Mouse (Mus musculus) v-Abl transformed pro-B cells (cell line): ENCODE measurements around the gene Cnfn.

ENCODE experiments used
- in situ Hi-C, 2 experiments: fragments of 400-800 bp; cut with MboI; formaldehyde crosslinking; loops; one replicate each; pipeline ENCODE4 v1.15.1; 2025; ENCODE audit not compliant: unreplicated experiment in 2 of 2

Gene Cnfn

DNA sequence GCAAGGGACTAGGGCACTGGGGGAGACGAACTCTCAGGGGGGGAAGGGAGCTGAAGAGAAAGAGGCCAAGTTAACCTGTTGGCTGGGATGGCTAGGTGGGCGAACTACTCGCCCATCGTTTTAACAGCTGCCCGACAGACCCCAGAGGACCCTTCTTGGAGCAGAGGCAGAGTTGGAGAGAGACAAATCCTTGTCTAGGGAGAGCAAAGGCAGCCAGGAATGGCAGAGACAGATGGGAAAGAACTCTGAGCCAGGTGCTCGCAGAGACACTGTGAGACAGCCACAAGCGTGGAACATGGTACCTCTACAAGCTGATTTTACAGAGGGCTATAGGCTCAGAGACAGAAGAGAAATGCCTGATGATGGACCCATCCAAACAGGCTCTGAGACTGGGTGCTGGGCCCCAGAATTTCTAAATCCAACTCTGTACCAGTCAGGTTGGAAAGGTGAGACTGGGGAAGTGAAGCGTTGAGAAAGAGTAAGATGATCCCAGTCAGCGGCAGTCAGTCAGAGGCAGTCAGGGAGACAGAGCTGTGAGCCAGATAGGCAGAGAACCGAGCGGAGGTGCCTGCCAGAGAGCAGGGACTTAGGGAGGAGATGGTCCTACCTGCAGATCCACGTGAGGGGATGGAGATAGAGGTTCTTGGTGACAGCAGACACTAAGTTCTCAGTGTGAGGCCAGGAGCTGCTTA is at the start of gene Cnfn:
Cnfn (minus strand) TSS at position 667 of the 692 bp plus-strand sequence.
- in situ Hi-C loops = no loop called here

DNA sequence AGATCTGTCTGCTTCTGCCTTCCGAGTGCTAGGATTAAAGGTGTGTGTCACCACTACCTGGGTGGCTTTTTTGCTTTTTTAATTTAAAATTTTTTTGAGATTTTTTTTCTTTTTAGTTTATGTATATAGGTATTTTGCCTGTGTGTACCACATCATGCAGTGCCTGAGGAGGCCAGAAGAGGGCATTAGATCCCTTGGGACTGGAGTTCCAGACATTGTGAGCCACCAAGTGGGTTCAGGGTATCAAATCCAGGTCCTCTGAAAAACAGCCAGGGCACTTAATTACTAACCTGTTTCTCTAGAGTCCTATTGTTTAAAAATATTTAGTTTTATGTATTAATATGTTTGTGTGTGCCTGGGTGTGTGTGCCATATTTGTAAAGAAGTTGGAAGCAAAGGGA is 48.1 kb upstream of the Cnfn start:
- in situ Hi-C loops = no loop called here

DNA sequence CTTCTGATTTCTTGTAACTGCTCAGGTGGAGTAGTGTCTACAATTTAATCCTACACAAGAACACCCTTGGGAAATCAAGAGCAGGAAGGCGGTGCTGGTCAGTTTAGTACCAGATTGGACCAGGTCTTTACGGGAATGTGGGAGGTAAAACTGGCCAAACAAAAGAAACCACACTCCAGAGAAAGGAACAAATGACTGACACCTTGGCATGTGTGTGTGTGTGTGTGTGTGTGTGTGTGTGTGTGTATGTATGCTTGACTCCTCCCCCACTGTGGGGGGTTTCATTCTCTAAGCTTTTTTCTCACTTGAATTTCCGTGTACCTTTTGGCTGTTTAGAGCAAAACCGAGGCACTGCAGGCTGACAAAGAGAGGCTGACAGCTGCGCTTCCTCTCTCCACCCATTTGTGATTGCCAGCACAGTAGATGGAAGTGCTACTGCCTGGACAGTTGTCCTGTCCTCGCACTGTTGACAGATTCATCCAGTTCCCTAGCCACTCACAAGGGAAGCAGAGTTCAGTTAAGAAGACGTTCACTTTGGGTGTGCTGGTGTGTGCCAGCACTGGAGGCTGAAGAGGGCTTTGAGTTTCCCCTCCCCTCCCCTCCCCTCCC is 43.4 kb upstream of the Cnfn start, which contains the start of gene Cxcl17:
Cxcl17 (minus strand) TSS at position 54 of the 609 bp plus-strand sequence.
- in situ Hi-C loops = no loop called here

DNA sequence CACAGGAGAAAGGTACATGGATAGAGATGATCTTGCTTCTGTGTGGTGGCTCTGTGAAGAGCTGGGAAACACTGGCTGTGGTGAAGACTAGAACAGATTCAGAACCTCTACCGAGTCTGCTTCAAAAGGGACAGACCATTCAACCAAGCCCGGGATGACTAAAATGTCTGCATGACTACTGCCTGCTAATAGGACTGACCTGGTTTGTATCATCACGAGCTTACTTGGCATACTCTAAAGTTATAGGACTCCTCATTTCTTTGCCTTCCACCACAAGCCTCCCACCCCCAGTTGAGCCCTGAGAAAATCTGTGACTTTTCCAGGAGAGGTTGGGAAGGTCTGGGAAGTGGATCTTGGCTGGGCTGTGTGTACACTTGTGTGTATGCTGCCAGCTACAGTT is 42.3 kb upstream of the Cnfn start:
- in situ Hi-C loops = no loop called here

DNA sequence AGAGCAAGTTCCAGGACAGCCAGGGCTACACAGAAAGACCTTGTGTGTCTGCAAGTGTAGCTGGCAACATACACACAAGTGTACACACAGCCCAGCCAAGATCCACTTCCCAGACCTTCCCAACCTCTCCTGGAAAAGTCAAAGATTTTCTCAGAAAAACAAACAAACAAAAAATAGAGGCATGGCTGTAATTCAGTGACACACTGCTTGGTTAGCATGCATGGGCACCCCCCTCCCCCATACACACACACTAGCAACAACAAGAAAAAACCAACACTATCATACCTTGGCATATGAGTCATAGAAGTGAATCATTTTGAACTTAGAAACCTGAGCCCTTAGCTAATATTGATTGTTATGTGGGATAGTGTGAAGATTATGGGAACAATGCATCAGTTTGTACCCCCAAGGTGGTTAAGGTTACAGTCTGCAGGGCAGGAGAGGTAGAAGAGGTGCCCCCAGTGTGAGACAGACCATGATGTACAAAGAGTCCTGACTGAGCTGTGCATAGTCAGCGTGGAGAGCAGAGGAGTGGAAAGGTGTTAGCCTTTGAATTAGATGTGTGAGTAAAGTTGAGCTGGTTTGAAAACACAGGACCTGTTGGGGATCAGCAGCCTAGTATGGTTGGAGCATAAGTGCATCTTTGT is 41.6 kb upstream of the Cnfn start:
- in situ Hi-C loops = no loop called here

DNA sequence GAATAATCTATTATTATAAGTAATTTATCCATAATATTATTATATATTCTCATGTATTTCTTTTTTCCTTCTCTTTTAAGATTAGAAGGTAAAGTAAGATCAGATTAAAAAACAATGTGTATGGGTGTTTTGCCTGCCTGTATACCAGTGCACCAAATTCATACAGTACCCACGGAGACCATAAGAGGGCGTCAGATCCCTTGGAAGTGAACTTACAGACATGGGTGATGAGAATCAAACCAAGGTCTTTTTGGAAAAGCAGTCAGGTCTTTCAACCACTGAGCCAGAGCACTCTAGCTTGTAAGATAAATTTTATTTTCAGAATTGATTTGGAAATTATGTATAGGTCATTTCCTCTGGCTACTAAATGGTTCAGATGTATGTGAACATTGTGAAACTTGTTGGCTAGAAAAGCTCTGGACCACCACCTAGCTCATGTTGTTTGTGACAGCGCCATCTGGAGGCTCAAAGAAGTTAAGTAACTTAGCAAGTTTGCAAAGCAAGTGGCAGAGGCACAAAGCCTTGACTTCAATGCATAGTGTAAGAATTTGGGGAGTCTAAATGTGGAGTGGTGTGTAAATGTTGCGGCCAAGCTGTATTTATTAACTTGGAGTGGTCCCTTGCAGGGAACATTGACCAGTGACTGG is 39.7 kb upstream of the Cnfn start:
- in situ Hi-C loops = no loop called here

DNA sequence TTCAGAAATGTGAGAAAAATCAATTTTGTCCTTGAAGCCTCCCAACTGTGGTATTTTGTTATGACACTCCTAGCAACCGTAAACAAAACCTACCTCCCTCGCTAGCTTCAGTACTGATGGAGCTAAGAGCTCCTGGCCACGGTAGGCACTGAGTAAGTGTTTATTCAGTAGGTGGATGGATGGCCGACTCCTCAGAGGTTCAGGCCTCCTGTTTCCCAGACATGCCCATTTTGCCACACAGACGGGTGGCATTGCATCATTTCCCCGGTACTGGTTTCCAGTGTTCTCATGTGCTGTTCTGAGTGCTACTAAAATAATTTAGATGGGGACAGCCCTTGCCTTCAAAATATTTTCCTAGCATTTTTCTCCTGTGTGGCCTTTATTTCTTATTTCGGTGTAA is 36.9 kb upstream of the Cnfn start:
- in situ Hi-C loops = no loop called here

DNA sequence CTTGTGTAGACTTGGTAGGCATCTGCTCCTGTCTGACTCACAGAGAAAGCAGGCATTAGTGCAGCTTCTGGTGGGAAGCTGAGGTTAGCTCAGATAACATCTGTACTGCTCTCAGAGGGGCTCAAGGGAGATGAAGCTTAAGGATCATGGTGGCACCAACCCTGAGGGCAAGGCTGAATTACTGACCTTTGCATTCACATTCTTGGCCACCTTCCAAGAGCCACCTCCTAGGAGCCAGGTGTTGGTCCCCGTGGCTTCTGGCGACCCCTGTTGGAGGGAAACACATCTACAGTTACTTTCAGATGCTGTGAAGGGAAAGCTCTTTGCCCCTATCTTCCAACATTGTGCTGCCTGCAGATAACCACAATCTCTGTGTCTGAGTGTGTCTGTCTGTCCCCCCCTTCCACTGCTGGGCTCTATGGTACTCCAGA is 33.2 kb upstream of the Cnfn start:
- in situ Hi-C loops = loop anchor here (5.0 kb wide), 4 partner anchors 75 to 375 kb away; no protein-coding TSS in a partner anchor

DNA sequence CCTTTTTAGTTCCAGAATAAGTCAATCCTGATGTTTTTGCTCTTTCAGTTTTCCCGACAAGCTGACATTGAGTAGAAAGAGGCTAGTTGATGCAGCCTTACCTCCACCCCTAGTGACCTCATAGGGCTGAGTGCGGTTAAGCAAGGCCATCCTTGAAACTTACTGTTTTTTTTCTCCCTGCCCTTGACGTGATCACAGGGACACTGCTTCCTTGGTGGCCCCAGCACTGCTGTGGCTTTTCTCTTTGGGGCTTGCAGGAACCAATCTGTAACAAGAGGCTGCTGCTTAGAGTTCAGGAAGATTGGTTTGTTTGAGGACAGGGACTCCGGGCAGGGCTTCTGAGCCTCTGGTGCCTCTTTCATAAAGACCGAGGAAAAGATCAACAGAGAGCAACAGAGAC is 32.5 kb upstream of the Cnfn start:
- in situ Hi-C loops = loop anchor here (5.0 kb wide), 4 partner anchors 75 to 375 kb away; no protein-coding TSS in a partner anchor

DNA sequence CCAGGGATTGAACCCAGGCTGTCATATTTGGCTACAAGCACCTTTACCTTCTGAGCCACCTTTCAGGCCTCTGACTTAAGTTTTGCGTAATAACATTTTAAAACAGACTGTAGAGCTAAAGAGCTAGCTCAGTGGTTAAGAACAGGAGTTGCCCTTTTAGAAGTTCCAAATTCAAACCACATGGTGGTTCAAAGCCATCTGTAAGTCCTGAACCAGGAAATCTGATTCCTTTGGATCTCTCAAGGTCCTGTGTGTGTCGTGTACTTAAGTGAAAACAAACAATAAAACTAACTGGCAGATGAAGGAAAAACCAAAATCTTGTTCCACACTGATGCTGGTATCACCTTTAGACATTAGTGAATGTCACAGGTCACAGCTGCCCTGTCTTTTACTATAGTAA is 32.0 kb upstream of the Cnfn start:
- in situ Hi-C loops = loop anchor here (5.0 kb wide), 4 partner anchors 74 to 374 kb away; no protein-coding TSS in a partner anchor

DNA sequence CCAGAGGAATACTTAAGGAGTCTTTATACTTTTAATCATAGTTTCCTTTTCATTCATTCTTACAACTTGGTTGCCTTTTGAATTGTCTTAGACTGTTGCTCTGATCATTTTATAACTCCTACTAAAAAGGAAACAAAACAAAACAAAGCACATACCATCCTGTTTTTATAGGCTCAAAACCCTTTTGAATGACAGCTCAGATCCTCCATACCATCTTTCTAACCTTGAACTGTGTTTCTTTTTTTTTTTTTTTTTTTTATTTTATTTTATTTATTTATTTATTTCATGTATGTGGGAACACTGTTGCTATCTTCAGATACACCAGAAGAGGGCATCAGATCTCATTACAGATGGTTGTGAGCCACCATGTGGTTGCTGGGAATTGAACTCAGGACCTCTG is 29.5 kb upstream of the Cnfn start:
- in situ Hi-C loops = loop anchor here in 1 of 2 experiments (10.0 kb wide), 1 partner anchor 294 kb away; no protein-coding TSS in a partner anchor

DNA sequence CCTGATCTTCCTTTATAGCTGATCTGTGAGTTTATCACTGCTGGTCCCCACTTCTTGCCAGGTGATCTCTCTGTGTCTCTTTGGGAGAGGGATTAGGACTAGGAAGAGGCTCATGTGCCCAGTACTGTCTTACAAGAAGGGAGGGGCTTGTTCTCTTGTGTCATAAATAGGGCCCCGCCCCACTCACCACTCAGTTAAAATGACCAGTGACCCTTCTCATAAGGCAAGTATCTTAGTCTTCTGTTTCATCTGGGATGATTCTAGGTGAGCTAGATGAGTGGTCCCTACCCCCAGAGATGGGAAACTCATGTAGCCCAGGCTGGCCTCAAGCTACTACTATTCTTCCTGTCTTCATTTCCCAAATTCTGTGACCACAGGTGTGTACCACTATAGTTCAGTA is 29.1 kb upstream of the Cnfn start, which contains the start of gene Lipe:
Lipe (minus strand) TSS at position 101 of the 400 bp plus-strand sequence.
- in situ Hi-C loops = loop anchor here in 1 of 2 experiments (10.0 kb wide), 1 partner anchor 294 kb away; no protein-coding TSS in a partner anchor

DNA sequence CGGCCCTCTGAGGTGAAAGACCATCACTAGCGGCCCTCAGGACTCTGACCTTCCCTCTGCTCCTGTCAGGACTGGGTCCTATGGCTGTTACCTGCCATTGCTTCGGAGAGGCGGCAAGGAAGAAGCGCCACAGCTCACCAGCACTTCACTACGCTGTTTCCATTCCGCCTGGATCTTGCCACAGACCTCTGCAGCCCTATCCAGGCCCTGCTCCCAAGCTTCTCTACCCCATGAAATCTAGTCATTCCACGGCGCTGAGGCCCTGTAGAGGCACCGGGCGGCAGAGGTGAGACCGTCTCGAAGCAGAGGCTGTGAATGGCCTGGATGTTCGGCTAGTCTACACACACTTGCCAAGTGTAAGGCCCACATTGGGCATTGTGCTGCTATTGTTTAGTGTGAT is 27.1 kb upstream of the Cnfn start:
- in situ Hi-C loops = loop anchor here in 1 of 2 experiments (10.0 kb wide), 1 partner anchor 292 kb away; no protein-coding TSS in a partner anchor

DNA sequence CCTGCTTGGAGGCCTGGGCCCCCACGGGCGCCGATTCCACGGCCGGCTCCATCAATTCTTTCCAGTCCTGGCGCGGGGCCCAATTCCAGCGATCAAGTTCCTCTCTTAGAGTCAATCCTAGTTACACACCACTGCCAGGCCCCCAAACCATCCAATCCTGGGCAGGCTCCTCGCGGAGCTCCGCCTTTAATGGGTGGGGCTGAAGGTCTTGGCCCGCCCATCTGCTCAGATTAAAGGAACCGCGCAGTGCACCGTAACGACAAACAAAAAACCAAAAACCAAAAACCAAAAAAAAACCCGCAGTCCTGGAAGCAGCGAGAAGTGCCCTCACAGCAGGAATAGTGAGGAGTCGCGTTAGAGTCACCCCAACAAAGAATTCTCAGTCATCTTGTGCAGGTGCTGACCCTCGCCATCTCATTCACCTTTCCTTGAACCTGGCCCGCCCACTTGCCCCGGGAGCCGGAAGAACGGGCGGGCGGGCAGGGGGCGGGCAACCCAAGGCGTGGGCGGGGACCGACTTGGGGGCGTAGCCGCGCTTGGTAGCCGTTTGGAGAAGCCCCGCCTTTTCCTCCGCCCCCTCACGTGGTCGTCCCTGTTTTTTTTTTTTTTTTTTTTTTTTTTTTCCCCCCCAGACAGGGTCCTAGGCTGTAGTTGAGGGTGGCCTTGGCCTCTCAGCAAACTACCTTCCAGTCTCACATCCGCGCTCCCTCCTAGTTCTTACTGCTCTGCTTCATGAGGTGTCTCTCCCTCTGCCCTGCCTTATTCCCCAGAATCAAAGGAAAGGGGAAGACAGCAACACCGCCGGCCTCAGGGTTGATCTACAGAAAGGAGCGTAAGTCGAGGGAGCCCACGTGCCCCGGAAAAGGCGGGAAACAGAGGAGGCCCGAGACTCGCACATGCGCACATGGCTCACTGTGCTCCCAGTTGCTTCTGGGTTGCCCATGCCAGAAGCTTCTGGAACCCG is 26.3 kb upstream of the Cnfn start:
- in situ Hi-C loops = loop anchor here in 1 of 2 experiments (10.0 kb wide), 1 partner anchor 291 kb away; no protein-coding TSS in a partner anchor

DNA sequence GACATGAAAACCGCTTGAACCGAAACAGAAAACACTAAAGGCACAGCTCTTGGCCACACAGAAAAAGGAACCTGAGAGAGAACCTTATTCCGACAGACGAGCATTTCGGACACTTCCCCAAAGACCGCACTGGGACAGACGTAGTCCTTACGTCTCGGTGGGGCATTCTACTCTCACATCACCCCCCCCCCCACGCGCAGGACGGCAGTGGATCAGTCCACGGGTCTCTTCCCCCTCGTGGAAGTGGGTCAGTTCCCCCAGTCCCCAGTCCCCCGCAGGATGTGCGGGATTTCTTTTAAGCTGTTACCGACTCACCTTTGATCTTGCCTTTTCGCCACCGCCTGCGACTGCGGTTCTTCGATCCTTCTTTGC is 25.6 kb upstream of the Cnfn start:
- in situ Hi-C loops = loop anchor here in 1 of 2 experiments (10.0 kb wide), 1 partner anchor 290 kb away; no protein-coding TSS in a partner anchor

DNA sequence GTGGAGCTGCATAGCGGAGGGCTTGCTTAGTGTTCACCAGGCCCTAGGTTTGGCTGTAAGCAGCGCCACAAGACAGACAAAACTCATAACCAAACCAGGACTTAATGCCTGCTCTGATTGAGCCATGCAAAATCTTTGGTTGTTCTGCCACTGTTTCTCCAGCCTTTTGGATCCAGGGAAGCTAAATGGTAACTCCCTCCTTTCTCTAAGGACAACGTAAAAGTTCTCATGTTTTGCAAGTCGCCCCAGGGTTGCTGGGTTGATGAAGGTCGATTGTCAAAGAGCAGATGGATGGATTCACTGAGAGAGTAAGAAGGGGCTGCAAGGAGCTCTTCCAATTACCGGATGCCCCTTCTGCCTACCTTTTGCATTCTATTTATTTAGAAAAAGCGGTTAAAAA is 25.2 kb upstream of the Cnfn start:
- in situ Hi-C loops = loop anchor here in 1 of 2 experiments (10.0 kb wide), 1 partner anchor 290 kb away; no protein-coding TSS in a partner anchor

DNA sequence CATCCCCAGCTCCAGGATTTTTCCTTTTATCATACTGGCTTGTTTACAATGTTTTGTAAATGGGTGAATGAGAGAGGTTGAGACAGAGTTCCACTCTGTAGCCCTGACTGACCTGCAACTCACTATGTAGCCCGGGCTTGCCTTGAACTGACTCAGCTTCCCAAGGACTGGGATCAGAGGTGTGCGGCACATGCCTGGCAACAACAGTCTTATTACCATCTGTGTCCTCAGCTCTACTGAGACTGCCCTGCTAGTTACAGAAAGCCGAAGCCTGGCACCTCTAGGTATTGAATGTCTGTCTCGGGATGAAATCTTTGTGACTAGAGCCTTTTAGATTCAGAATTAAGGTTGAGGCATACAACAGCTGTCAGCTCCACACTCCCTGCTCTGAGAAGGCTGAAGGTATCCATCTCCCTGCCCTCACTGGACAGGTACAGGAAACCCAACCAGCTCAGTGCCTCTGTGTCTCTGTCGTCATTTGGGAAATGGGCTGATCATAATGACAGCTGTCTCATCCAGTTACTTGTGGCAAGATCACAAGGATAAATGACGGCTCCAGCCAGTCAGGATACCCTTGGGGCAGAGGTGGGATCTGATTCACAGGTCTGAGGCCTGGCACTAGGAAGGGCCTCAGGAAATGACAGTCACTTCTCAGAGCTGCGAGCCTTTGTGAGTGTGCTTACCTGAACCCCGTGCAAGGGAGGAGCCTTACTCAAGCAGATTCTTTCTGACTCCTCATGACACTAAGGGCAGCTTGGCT is 24.1 kb upstream of the Cnfn start:
- in situ Hi-C loops = loop anchor here in 1 of 2 experiments (10.0 kb wide), 1 partner anchor 289 kb away; no protein-coding TSS in a partner anchor

DNA sequence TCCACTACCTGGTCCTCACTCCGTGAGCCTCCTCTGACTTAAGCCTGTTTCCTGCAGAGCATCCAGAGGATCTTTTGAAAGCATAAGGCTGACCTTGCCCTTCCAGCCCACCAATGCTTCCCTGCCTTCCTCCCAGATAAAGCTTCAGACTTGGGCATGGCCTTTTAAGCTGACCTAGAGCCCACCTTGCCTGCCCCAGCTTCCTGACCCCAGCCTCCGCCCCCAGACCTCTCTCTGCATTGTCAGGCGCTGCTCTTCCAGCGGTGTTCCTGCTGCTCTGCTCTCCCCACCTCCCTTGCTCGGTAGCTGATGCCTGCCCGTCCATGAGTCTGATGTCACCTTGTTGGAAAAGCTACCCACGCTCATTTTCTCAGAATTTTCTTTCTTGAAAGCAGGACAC is 23.3 kb upstream of the Cnfn start:
- in situ Hi-C loops = loop anchor here in 1 of 2 experiments (10.0 kb wide), 1 partner anchor 288 kb away; no protein-coding TSS in a partner anchor
